Mouse (Mus musculus): ENCODE measurements around the gene Zfp382.
"Not testable (repeated sequence)": the region's sequence is repeated elsewhere in the genome, so short reads cannot be mapped to it uniquely, and the experiment has no call there.

The Zfp382 gene

GRCm38 (mm10) chr7:30121308-30122187 lies at the start of gene Zfp382:
Gene Zfp382, plus strand, starts transcription at chr7:30121942.
- DNase-seq, result peak; percentile 88 to 91

GRCm38 (mm10) chr7:30072146-30073028 lies 49.4 kb upstream of the Zfp382 start, which contains the start of gene Zfp82:
Gene Zfp82, minus strand, starts transcription at chr7:30072900.
- DNase-seq, result peak; percentile 79 to 83

DNA sequence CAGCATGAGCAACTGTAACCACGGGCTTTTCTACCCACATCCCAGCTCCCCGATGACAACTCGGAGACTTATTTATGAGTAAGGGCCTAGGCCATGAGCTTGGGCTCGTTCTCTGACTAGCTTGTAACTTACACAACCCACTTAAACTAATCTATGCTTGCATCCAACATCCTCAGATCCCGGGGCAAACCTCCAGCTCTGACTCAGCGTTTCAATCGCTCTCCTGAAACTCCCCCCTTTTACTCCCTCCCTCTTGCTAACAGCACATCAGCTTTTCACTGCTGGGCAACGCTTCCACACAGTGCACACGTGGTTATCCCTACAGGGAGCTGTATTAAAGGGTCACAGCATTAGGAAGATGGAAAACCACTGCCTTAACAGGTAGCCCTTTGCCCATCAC lies 35.2 kb upstream of the Zfp382 start:
- no peak for DNase-seq

DNA sequence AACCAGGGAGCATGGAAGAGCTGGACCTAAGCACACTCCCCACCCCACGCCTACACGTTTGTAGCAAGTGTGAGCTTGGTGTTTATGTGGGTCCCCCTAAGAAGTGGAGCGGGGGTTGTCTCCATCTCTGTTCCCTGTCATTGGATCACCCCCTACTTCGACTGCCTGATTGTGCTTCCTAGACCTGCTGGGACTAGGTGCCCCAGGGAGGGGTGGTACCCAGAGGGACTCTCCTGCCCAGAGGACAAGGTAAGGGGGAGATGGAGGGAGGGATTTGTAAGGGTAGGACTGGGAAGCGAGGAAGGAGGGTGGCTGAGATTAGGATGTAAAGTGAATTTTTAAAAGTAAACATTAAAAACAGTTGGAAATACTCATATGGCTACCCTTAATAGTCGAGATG lies 32.3 kb upstream of the Zfp382 start:
- no peak for DNase-seq

- peak; percentile 98 for DNase-seq
Observed at GRCm38 (mm10) chr7:30090092-30090969, 31.4 kb upstream of the Zfp382 start, which contains the start of the genes Gm26920 and Zfp566. Gene Gm26920, minus strand, starts transcription at chr7:30090410. Gene Zfp566, minus strand, starts transcription at chr7:30090527.

GRCm38 (mm10) chr7:30090970-30091585 lies 30.7 kb upstream of the Zfp382 start:
- DNase-seq, result no peak

DNA sequence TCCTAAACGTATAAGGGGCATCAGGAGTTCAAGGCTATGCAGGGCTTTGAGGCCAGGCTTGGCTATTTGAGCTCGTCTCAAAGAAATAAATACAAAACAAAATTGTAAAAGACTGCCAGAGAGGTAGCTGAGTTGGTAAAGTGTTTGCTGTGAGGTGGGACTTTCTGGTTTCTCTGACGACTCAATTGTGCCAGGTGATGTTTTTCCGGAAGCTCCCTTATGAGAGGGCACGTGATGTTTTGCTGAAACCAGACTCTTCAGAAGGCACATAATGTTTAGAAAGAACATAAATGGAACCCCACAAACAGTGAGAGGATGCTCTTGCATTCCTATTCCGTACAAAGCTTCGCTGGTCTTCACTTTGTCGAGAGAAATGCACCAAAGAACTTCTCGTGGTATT lies 29.1 kb upstream of the Zfp382 start:
- no peak for DNase-seq

DNA sequence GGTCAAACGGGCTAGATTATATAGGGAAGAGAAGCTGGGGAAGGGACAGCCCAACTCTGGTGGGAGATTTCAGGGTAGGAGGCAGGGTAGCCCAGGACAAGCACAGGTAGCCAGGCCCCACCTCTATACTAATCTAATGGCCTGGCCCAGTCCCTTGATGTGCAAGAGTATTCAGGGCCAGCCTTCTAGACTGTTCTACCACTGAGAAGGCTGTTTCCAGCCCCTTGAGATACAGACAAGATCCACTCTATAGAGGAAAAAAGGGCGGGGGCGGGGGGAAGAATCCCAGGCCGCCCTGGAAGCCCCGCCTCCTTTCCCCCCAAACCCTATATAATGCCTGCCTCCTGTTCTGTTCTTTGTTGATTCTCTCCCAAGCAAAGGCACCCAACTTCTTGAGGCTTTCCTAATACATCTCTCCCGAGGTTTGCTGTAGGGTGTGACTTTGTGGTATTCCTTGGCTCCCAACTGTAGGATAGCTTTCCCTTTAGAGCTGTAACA lies 27.8 kb upstream of the Zfp382 start:
- DNase-seq, result no peak

DNA sequence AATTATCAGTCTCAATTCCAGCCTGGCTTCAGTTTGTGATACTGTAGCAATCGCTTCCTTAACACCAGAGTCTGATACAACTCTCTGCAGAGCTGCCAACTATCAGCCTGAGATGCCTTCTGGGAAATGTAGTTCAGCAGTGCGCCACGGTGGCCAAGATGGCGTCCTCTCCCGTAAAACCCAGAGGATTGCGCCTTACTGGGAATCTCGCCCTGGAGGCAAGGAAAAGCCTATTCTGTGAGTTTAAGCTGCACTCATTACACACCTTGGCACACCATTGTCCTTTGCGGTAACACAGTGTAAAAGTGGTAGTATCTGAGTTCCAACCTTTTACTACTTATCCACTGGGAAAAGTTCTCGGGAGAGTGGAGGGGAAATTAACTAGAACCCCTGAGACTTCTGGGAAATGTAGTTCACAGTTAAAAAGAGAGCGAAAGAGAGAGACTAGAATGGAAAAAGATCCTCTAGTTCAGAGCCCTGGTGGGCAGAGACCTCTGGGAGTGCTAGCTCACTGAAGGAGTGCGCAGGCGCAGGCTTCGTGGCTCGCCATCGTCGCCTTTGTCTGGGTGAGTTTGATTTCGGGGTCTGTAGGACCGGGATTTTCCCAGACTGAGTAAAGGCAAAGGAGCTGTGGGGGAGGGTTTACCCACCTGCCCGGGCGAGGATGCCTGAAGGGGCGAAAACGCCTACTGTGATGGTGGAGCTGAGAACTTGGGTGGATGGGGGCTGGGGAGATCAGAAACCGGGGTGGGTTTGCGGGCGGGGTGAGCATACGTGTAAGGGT lies 26.9 kb upstream of the Zfp382 start, which contains the start of gene Zfp260:
Gene Zfp260, plus strand, starts transcription at position 132 of the 784 bp plus-strand sequence.
- DNase-seq, result peak; percentile 91 to 92

DNA sequence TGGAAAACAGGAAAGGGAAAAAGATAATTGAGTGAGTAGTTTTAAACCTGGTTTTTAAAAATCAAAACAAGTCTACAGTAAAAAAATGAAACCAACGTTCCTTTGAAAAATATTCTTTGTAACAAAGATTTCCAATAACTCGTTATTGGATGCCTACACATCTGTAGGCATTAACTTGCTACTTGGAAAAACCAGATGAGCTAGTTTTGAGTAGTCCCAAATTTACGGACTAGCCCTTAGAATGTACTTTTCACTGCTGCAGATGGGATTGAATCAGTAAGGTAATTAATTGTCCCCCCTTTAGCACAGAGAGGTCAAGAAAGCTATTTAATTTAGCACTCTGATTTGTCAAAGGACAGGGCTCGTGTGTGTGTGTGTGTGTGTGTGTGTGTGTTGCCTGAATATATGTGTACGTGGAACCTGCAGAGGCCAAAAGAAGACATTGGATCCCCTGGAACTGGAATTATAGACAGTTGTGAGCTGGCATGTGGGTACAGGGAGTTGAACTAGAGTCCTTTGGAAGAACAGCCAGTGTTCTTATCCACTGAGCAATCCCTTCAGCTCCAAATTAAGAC lies 26.1 kb upstream of the Zfp382 start:
- DNase-seq, result no peak

DNA sequence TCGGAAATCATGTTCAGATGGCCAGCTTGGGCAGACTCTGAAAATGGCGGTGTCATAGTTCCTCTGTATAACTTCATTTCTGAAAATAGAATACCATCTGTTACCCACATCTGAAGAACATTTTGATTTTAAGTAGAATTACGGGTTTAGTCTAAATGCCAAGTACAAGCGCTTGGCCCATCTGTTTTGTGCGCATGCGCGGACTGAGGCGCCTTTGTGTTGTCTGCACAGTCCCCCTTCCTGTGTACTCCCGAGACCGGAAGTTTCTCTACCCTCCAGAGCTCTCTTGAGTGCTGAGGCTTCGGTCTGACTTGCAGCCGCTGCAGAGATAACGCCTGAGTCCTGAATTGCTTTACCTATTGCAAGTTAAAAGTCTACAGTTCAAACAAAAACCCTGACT lies 22.4 kb upstream of the Zfp382 start:
- no peak for DNase-seq

- no peak for DNase-seq
Observed at GRCm38 (mm10) chr7:30116076-30116475, 5.7 kb upstream of the Zfp382 start.

- not testable (repeated sequence) for DNase-seq
Observed at GRCm38 (mm10) chr7:30117935-30118334, 3.8 kb upstream of the Zfp382 start.

- DNase-seq, result no peak
Observed at GRCm38 (mm10) chr7:30122188-30122530, 417 bp downstream of the Zfp382 start.

GRCm38 (mm10) chr7:30129900-30130299 lies 8.2 kb downstream of the Zfp382 start:
- no peak for DNase-seq

GRCm38 (mm10) chr7:30132396-30132795 lies 10.7 kb downstream of the Zfp382 start:
- no peak for DNase-seq

DNA sequence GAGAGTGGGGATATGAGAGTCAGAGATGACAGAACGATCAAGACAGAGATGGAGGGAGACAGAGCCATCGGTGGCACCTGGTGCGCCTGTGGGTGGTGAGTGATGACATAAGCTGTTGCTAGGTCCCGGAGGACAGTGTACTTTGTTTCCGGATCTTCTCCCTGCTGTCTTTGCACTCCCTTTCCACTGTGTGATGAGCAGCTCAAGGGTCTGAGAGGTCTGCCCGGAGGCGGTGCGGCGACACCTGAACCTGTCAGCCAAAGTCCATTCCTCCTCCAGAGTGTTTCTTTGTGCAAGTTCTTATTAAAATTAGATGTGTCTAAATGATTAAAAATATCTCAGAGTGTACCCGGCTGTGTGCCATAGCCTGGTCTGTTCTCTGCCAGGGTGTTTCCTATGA lies 15.1 kb downstream of the Zfp382 start:
- DNase-seq, result no peak

DNA sequence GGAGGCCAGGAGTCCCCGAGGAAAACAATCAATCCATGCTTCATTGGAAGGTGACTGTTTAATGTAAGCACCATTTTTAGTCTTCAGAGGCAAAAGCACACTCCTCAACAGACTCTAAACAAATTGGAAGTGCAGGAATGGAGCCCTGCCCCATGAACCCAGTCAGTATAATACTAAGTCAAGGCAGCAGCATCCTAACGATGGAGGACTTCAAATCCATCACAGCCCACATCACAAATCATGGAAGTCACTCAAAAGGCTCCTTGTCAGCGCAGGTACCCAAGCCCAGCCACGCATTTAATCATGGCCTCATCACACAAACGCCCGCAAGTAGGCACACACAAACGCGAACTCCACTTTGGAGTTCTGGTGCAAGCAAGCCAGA lies 21.4 kb downstream of the Zfp382 start:
- DNase-seq, result no peak

GRCm38 (mm10) chr7:30143555-30144209 lies 21.9 kb downstream of the Zfp382 start:
- peak; percentile 15 to 25 for DNase-seq

- DNase-seq, result no peak
Observed at GRCm38 (mm10) chr7:30147011-30147410, 25.3 kb downstream of the Zfp382 start.
